Mouse (Mus musculus) liver, embryonic 12.5 days (tissue): ENCODE data around the gene Mga. TPM values are rescaled to one million over a fixed set of nuclear protein-coding genes. Genes with fewer than 3 reads are reported as not detected.
A peak's percentile ranks its signal among the peaks of the same experiment; 100 is the strongest.

Experiments used
- ATAC-seq: fragments of 200-750 bp; cut with Nextera tagmentation; 2 replicates; pipeline ENCODE4 v1.8.0; 2017; ENCODE audit warnings: moderate number of reproducible peaks, mild to moderate bottlenecking, moderate library complexity
- H3K27ac ChIP-seq: fragments of 300-500 bp; sonication (generic); 2 replicates; pipeline ENCODE4 v1.5.1; 2016; ENCODE audit warnings: mild to moderate bottlenecking
- H3K27me3 ChIP-seq: fragments of 300-500 bp; sonication (generic); replicated peaks from 2 replicates; pipeline ENCODE4 v1.6.1; 2016; ENCODE audit warnings: mild to moderate bottlenecking, moderate library complexity
- H3K36me3 ChIP-seq: fragments of 300-500 bp; sonication (generic); 2 replicates; pipeline ENCODE4 v1.6.1; 2016; ENCODE audit warnings: mild to moderate bottlenecking, moderate library complexity
- H3K4me1 ChIP-seq: fragments of 300-500 bp; sonication (generic); 2 replicates; pipeline ENCODE4 v1.6.1; 2016
- H3K4me2 ChIP-seq: fragments of 300-500 bp; sonication (generic); 2 replicates; pipeline ENCODE4 v1.6.1; 2016; ENCODE audit warnings: mild to moderate bottlenecking, moderate library complexity
- H3K4me3 ChIP-seq: fragments of 300-500 bp; sonication (generic); 2 replicates; pipeline ENCODE4 v1.5.1; 2016; ENCODE audit warnings: mild to moderate bottlenecking, moderate library complexity
- H3K9ac ChIP-seq: fragments of 300-500 bp; sonication (generic); 2 replicates; pipeline ENCODE4 v1.6.1; 2016; ENCODE audit warnings: mild to moderate bottlenecking, moderate library complexity
- H3K9me3 ChIP-seq: fragments of 300-500 bp; sonication (generic); replicated peaks from 2 replicates; pipeline ENCODE4 v1.6.1; 2016; ENCODE audit warnings: mild to moderate bottlenecking, moderate library complexity
- WGBS: fragments of 180-500 bp; shearing (Covaris S2); methylation state at CpG from one replicate; pipeline ENCODE4 v1.1.7; 2016; ENCODE audit not compliant: insufficient replicate concordance; 5-methylcytosine and 5-hydroxymethylcytosine counted together
- polyA plus RNA-seq: library from polyadenylated mRNA; unstranded; fragments of >200 nt; fragmentation: Nextera tagmentation; extraction: Ambion mirVana; gene quantifications from 2 replicates; pipeline ENCODE4 v1.2.1, GENCODE M21; 2016

Mga gene
- polyA plus RNA-seq = 12.5 and 13.3 TPM in 2 replicates

DNA sequence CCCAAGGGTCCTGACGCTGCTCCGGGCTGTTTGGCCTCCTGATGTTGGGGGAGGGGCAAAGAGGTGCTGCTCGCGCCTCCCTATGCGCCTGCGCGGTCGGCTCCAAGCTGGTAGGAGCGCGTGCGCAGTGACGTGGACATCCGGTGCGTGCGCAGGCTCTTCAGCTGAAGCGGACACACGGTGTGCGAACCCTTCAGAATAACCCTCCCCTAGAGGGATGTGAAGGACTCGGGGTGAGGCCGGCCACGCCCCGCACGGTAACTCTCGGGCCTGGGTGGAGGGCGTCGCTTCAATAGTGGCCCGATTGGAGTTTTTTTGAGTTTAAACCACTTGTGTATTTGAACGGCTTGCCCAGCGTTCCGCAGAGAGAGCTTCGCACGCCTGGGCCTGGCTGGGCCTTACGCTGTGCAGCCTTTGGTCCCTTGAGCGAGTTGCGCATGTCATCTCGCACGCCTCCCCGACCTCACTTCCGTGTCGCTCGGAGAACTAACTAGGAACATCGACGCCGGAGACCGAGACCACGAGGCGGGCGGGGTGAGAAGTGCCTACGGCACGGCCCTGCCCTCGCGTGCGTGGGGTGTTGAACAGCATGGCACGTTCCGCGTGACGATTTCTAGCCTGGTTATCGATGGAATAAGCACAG, at the start of gene Mga:
Mga (plus strand) TSS at position 139 of the 643 bp plus-strand sequence.
- Histone ChIP-seq H3K9ac (peak within 1 kb of the TSS; percentile 68), H3K36me3 (peaks cover 4% of the 10 kb centered on the region; the same call in 1 of the 2 replicates), H3K27me3 (no peaks in the 10 kb centered on the region), H3K4me2 (peak within 1 kb of the TSS; percentile 88), H3K9me3 (no peaks in the 10 kb centered on the region), H3K27ac (peak within 1 kb of the TSS; percentile 94), H3K4me3 (peak within 1 kb of the TSS; percentile 64), H3K4me1 (peaks cover 30% of the 10 kb centered on the region)
- under 1% methylated on average over 58 of the region's 58 CpGs for WGBS
- peak; percentile 97 for ATAC-seq

DNA sequence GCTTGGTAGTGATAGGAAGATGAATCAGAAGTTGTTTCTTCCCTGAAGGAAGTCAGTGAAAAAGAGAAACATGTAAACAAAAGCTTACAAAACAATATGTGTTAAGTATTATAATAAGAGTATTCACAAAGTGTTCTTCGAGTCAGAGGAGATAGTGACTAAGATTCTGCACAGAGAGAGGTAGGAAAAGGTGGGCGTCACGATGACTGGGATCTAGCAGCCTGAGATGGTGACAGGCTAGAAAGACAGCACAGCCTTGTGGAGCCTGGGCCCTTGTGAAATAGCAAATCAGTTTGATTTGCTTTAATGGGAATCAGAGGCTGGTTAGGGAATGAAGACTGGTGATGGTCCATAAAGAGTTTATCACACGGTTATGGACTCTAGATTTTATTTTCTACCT, 43.2 kb upstream of the Mga start:
- Histone ChIP-seq H3K9me3 (no peaks in the 10 kb centered on the region), H3K9ac (no peak overlapping the region), H3K4me2 (no peak overlapping the region), H3K27me3 (no peaks in the 10 kb centered on the region), H3K4me3 (no peak overlapping the region), H3K4me1 (no peaks in the 10 kb centered on the region), H3K27ac (no peak overlapping the region), H3K36me3 (no peaks in the 10 kb centered on the region)
- ATAC-seq = no peak
- 64% methylated on average over 4 of the region's 4 CpGs for WGBS

DNA sequence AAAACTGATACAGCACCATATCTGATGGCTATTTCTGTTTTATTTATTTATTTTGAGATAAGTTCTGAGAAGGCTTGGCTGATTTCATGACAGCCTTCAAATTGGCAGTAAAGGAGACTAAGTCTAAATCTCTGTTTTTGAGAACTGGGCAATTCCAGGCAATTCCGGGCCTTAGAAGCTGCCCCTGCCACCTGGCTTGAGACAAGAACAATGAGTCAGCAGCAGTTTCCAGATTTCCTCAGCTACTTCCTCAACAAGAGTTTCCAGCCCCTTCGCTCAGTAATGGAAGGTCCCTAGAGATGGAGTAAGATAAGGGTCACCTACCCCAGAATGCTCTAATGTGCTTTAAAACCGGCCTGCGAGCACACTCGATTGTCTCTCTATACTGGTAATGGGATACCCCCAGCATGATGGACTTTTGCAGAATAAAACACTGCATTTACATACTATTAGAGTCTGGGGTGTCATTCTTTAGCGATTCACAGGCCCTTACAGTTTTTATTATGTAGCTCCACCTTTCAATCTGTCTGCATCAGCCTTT, 41.6 kb upstream of the Mga start:
- Histone ChIP-seq H3K9me3 (no peaks in the 10 kb centered on the region), H3K4me1 (no peaks in the 10 kb centered on the region), H3K4me3 (no peak overlapping the region), H3K4me2 (no peak overlapping the region), H3K27ac (no peak overlapping the region), H3K9ac (no peak overlapping the region), H3K36me3 (no peaks in the 10 kb centered on the region), H3K27me3 (no peaks in the 10 kb centered on the region)
- ATAC-seq = no peak
- WGBS = 52% methylated on average over 6 of the region's 6 CpGs

DNA sequence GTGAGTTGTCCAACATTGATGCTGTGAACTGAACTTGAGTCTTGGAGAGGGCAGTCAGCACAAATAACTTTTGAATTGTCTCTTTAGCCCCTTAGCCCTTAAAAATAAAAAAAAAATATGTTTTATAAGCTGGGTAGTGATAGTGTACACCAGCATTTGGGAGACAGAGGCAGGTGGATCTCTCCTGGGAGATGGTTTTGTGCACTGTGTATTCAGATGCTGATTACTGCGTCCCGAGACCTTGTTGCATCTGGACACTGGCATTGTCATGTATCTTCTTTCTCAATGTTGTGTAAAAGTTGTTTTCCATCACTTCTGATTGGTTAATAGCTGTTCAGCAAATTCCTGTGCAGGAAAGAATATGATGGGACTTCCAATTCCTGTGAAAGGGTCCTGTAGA, 39.7 kb upstream of the Mga start:
- H3K9me3 ChIP-seq = no peaks in the 10 kb centered on the region
- 73% methylated on average over 2 of the region's 2 CpGs for WGBS
- no peak overlapping the region for H3K27ac ChIP-seq
- no peak overlapping the region for H3K9ac ChIP-seq
- no peaks in the 10 kb centered on the region for H3K36me3 ChIP-seq
- no peak overlapping the region for H3K4me2 ChIP-seq
- H3K27me3 ChIP-seq = no peaks in the 10 kb centered on the region
- no peak for ATAC-seq
- H3K4me3 ChIP-seq = no peak overlapping the region
- H3K4me1 ChIP-seq = no peaks in the 10 kb centered on the region

DNA sequence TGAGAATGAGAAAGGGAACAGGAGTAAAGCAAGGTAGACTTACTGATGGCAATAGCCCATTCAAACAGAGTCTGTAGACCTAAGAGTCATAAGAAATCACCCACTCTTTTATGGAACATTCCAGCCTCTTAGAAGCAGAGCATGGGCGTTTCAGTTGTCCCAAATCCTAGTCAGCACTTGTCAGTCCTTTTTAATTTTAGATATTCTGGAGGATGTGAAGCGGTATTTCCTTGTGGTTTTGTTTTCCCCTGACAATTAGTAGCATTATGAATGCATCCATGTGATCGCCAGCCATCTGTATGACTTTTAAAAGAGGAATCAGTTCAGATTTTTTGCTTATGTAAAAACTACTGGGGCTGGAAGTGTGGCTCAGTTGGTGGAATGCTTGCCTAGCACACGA, 32.5 kb upstream of the Mga start:
- Histone ChIP-seq H3K36me3 (no peaks in the 10 kb centered on the region), H3K4me2 (no peak overlapping the region), H3K4me3 (no peak overlapping the region), H3K4me1 (no peaks in the 10 kb centered on the region), H3K9ac (no peak overlapping the region), H3K9me3 (no peaks in the 10 kb centered on the region), H3K27me3 (peaks cover 24% of the 10 kb centered on the region), H3K27ac (no peak overlapping the region)
- 50% methylated on average over 4 of the region's 4 CpGs for WGBS
- ATAC-seq = no peak

DNA sequence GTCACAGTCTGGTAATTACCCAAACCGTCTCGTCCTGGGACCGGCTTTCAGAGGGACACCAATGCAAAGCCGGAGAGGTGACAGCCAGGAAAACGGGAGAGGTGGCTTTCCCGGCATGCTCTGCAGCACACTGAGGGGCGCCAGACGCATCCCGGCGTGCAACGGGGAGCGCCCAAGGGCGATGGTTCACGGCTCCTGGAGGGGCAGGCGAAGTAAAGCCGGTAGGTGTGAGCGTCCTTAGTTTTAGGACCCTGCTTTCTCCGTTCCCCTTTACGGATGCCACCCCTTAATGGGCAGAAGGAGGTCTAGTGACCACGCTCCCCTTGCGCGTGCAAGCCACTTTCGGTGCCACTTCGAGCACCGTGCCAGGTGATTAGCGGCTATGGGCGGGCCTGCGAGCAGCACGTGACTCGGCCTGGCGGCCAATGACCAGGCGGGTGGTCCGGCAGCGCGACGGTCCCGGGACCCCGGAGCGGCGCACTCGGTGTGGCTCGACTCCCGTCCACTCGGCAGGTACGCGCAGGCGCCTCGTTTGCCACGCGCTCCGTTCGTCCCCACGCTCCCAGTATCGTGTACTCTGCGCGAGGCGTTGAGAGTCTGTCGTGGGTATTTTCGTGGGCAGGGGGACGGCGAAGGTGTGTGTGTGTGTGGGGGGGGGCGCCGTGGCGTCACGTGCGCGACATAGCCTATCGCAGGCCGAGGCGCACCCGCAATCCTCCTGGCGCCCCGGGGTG, 24.5 kb upstream of the Mga start:
- peak; percentile 80 for ATAC-seq
- no peak overlapping the region for H3K27ac ChIP-seq
- 1% methylated on average over 73 of the region's 73 CpGs for WGBS

DNA sequence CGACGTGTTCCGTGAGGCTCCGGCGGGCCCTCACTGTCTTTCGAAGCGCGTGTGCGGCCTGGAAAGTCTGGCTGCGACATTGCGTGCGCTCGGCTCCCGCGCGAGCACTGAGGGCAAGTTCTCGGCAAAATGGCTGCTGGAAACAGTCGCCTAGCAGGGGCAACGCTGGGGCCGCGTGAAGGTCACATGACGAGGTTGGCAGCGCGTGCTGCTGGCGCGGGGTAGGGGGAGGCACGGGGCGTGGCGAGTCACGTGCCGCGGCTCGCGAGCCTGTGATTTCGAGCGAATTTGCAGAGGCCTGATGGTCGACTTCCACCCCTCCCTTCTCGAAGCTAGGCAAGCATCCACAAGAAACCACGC, 23.9 kb upstream of the Mga start:
- no peaks in the 10 kb centered on the region for H3K36me3 ChIP-seq
- no peaks in the 10 kb centered on the region for H3K9me3 ChIP-seq
- H3K4me1 ChIP-seq = peaks cover 16% of the 10 kb centered on the region
- peak overlapping the region; percentile 96 for H3K4me2 ChIP-seq
- H3K27me3 ChIP-seq = peaks cover 29% of the 10 kb centered on the region
- WGBS = under 1% methylated on average over 39 of the region's 39 CpGs
- ATAC-seq = peak; percentile 61
- peak overlapping the region; percentile 63 for H3K9ac ChIP-seq
- H3K4me3 ChIP-seq = peak overlapping the region; percentile 63
- H3K27ac ChIP-seq = no peak overlapping the region

More for the DNA sequence above, 24.5 kb upstream of the Mga start:
- Histone ChIP-seq H3K4me1 (peaks cover 16% of the 10 kb centered on the region), H3K27me3 (peaks cover 35% of the 10 kb centered on the region), H3K4me2 (peak overlapping the region; percentile 96), H3K4me3 (peak overlapping the region; percentile 63), H3K9ac (peak overlapping the region; percentile 63), H3K9me3 (no peaks in the 10 kb centered on the region), H3K36me3 (no peaks in the 10 kb centered on the region)

DNA sequence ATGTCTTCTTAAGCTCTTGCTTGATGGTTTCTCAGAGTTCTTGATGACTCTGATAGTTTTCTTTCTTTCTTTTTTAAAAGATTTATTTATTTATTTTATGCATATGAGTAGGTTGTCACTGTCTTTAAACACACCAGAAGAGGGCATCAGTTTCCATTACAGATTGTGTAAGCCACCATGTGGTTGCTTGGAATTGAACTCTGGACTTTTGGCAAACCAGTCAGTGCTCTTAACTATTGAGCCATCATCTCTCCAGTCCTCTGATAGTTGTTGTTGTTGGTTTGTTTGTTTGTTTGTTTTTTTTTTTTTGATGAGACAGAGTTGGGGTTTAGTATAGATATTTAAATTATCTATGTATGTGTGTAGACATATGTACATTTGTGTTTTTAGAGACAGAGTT, 21.0 kb upstream of the Mga start:
- Histone ChIP-seq H3K4me3 (no peak overlapping the region), H3K36me3 (no peaks in the 10 kb centered on the region), H3K9me3 (no peaks in the 10 kb centered on the region), H3K27me3 (peaks cover 13% of the 10 kb centered on the region; the same call in 1 of the 2 replicates), H3K4me1 (peaks cover 16% of the 10 kb centered on the region), H3K27ac (no peak overlapping the region), H3K9ac (no peak overlapping the region), H3K4me2 (no peak overlapping the region)
- ATAC-seq = no peak

DNA sequence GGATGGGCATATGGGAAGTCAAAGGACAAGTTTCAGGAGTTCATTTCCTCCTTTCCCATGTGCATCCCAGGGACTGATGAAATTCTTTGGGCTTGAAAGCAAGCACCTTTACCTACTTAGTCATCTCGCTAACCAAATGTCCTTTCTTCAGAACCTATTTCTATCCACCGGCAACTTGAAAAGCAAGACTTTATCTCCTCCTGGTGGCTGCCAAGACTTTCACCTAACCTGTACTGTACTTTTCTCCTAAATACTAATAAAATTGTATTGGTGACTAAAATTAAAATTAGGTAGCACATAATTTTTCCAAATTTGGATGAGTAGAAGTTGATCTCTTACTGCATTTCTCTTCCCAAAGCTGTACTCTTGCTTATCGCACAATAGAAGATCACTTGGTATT, 9.8 kb upstream of the Mga start:
- Histone ChIP-seq H3K4me2 (no peak overlapping the region), H3K9ac (no peak overlapping the region), H3K9me3 (no peaks in the 10 kb centered on the region), H3K27me3 (no peaks in the 10 kb centered on the region), H3K4me1 (no peaks in the 10 kb centered on the region), H3K36me3 (no peaks in the 10 kb centered on the region), H3K27ac (no peak overlapping the region), H3K4me3 (no peak overlapping the region)
- WGBS = 71% methylated on average over 3 of the region's 3 CpGs
- no peak for ATAC-seq

DNA sequence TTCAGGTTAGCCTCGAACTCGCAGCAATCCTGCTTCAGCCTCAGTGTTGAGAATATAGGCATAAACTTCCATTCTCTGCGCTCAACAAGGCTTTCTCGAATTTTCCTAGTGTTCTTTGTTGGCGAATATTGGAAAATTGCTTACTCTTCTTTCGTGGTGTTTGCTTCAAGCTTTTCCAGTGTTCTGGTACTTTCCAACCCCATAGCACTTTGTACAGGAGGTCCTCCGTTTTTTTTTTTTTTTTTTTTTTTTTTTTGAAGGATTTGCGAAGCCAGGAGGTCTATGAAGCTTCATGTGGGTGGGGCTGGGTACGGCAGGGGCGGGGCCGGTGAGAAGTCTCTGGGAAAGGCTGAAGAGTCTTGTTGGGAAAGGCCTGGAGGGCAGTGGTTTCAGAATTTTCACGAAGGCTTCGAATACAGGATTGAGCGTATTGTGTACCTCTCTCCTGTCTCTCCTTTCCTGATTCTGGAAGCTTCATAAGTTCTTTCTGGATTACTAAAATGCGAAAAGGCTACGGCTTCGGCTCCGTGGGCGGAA, 407 bp upstream of the Mga start:
- Histone ChIP-seq H3K4me3 (peak overlapping the region; percentile 64), H3K27ac (peak overlapping the region; percentile 94), H3K36me3 (no peaks in the 10 kb centered on the region), H3K9ac (peak overlapping the region; percentile 68), H3K4me1 (peaks cover 30% of the 10 kb centered on the region), H3K9me3 (no peaks in the 10 kb centered on the region), H3K4me2 (peak overlapping the region; percentile 88), H3K27me3 (no peaks in the 10 kb centered on the region)
- peak; percentile 80 for ATAC-seq
- 12% methylated on average over 19 of the region's 19 CpGs for WGBS

DNA sequence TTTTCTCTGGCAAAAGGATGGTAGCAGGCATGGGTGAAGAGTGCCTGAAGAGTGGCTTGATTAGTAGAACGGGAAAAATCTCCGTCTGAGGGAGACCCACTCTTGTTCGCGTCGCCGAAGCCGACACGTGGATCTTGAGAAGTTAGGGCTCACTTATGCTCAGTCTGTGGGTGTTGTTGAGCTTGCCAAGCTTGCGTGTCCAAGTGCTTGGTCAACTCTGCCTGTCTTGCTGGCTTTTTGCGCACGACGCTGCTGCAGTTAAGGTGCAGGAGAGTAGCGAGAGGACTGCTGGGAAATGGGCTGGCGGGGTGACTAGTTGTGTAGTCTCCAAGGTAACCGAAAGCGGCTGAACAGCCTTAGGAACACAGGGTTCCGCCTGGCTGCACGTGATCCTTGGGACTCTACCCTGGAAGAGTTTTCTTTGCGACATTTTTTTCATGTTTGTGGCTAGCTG, 1.1 kb downstream of the Mga start:
- 4% methylated on average over 19 of the region's 19 CpGs for WGBS
- H3K9me3 ChIP-seq = no peaks in the 10 kb centered on the region
- H3K4me2 ChIP-seq = peak overlapping the region; percentile 88
- H3K27me3 ChIP-seq = no peaks in the 10 kb centered on the region
- peaks cover 12% of the 10 kb centered on the region for H3K36me3 ChIP-seq
- ATAC-seq = peak; percentile 52
- peak overlapping the region; percentile 64 for H3K4me3 ChIP-seq
- H3K27ac ChIP-seq = peak overlapping the region; percentile 94
- H3K4me1 ChIP-seq = peaks cover 30% of the 10 kb centered on the region
- H3K9ac ChIP-seq = peak overlapping the region; percentile 68

DNA sequence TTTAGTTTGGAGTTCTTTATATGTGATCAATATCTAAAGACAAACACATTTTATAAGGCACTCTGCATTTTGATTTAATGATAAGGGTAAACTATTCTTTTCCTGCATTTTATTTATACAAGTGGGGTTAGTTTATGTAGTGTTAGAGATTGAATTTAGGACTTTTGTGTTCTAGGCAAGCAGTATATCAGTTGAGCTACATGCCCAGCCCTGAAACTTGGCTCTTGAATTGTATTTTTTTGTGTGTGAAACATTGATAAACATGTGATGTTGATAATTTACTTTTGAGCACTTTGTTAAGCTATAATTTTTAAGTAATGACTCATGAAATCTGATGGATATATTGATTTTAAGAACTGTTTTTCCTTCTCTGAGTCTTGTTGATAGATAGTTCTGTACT, 19.0 kb downstream of the Mga start:
- H3K4me3 ChIP-seq = no peak overlapping the region

More for the DNA sequence above, 19.0 kb downstream of the Mga start:
- Histone ChIP-seq H3K36me3 (peaks cover 26% of the 10 kb centered on the region), H3K4me1 (no peaks in the 10 kb centered on the region), H3K27me3 (no peaks in the 10 kb centered on the region), H3K9ac (no peak overlapping the region), H3K27ac (no peak overlapping the region), H3K4me2 (no peak overlapping the region), H3K9me3 (no peaks in the 10 kb centered on the region)
- ATAC-seq = no peak
